Mouse (Mus musculus) kidney, postnatal 0 days (tissue): ENCODE results near the gene Nkx2-2. TPM values are rescaled to one million over a fixed set of nuclear protein-coding genes. Genes with fewer than 3 reads are reported as not detected.

Experiments
- ATAC-seq: fragments of 200-750 bp; cut with Nextera tagmentation; replicated peaks from 2 replicates; pipeline ENCODE4 v1.8.0; 2017; ENCODE audit warnings: low read depth, moderate number of reproducible peaks, moderate TSS enrichment, moderate library complexity; ENCODE audit not compliant: low FRiP score
- DNase-seq: peaks from one replicate; pipeline ENCODE4 v3.0.0-alpha.2; 2016; ENCODE audit warnings: low spot score
- H3K27ac ChIP-seq: fragments of 300-500 bp; sonication (generic); 2 replicates; pipeline ENCODE4 v1.5.1; 2014; ENCODE audit warnings: mild to moderate bottlenecking
- H3K27me3 ChIP-seq: fragments of 300-500 bp; sonication (generic); 2 replicates; pipeline ENCODE4 v1.6.1; 2014; ENCODE audit warnings: low read length, mixed read lengths; ENCODE audit not compliant: insufficient read depth
- H3K36me3 ChIP-seq: fragments of 300-500 bp; sonication (generic); 2 replicates; pipeline ENCODE4 v1.6.1; 2014; ENCODE audit warnings: low read length, mixed read lengths; ENCODE audit not compliant: insufficient read depth
- H3K4me1 ChIP-seq: fragments of 300-500 bp; sonication (generic); replicated peaks from 2 replicates; pipeline ENCODE4 v1.6.1; 2014; ENCODE audit warnings: antibody characterized with exemption, low read length, mixed read lengths; ENCODE audit not compliant: insufficient read depth
- H3K4me2 ChIP-seq: fragments of 300-500 bp; sonication (generic); 2 replicates; pipeline ENCODE4 v1.6.1; 2014; ENCODE audit warnings: mild to moderate bottlenecking, low read length, moderate library complexity, mixed read lengths
- H3K4me3 ChIP-seq: fragments of 300-500 bp; sonication (generic); replicated peaks from 2 replicates; pipeline ENCODE4 v1.5.1; 2014; ENCODE audit warnings: low read depth, low read length
- H3K9ac ChIP-seq: fragments of 300-500 bp; sonication (generic); 2 replicates; pipeline ENCODE4 v1.6.1; 2014; ENCODE audit warnings: low read depth, low read length
- H3K9me3 ChIP-seq: fragments of 300-500 bp; sonication (generic); replicated peaks from 2 replicates; pipeline ENCODE4 v1.6.1; 2016; ENCODE audit warnings: low read length, inconsistent platforms, mixed read lengths
- CTCF ChIP-seq: IDR thresholded peaks from 2 replicates; pipeline ENCODE4 v1.5.1; 2016; ENCODE audit warnings: antibody characterized with exemption, low read depth, mild to moderate bottlenecking, moderate library complexity
- WGBS: fragments of 180-500 bp; shearing (Covaris S2); extraction: QIAGEN DNeasy Blood & Tissue Kit; methylation state at CpG from one replicate; pipeline ENCODE4 v1.1.7; 2014; 5-methylcytosine and 5-hydroxymethylcytosine counted together
- polyA plus RNA-seq: library from polyadenylated mRNA; unstranded; fragments of >200 nt; fragmentation: Nextera tagmentation; extraction: Ambion mirVana; gene quantifications from 2 replicates; pipeline ENCODE4 v1.2.1, GENCODE M21; 2015

The Nkx2-2 gene
- 0.20 TPM in 1 of 2 replicates, not detected in the other for polyA plus RNA-seq

- peak; percentile 8; the same call in 1 of the 2 replicates for TF ChIP-seq CTCF
- ATAC-seq (peak; percentile 33; the same call in 1 of the 2 replicates), DNase-seq (no peak)
- H3K4me3 ChIP-seq: peak within 1 kb of the TSS; percentile 30
- H3K36me3 ChIP-seq: no peaks in the 10 kb centered on the region
- peak within 1 kb of the TSS; percentile 63 for H3K4me2 ChIP-seq
- no peak within 1 kb of the TSS for H3K9ac ChIP-seq
- H3K9me3 ChIP-seq: no peaks in the 10 kb centered on the region
- peaks cover 80% of the 10 kb centered on the region for H3K27me3 ChIP-seq
- 1% methylated on average over 51 of the region's 54 CpGs for WGBS
- no peaks in the 10 kb centered on the region; the same call in 1 of the 2 replicates for H3K4me1 ChIP-seq
- no peak within 1 kb of the TSS for H3K27ac ChIP-seq
Measured at GRCm38 (mm10) chr2:147193271-147194255, at the start of gene Nkx2-2. Gene Nkx2-2 (minus strand): TSS chr2:147194243.

GRCm38 (mm10) chr2:147235707-147236290, 41.8 kb upstream of the Nkx2-2 start:
- H3K4me2 ChIP-seq: no peak overlapping the region
- H3K27me3 ChIP-seq: no peaks in the 10 kb centered on the region
- no peaks in the 10 kb centered on the region for H3K9me3 ChIP-seq
- ATAC-seq: no peak
- no peak overlapping the region for H3K27ac ChIP-seq
- H3K36me3 ChIP-seq: no peaks in the 10 kb centered on the region
- no peak overlapping the region for H3K9ac ChIP-seq
- no peak for TF ChIP-seq CTCF
- WGBS: 92% methylated on average over 25 of the region's 25 CpGs
- no peak for DNase-seq
- H3K4me3 ChIP-seq: no peak overlapping the region
- H3K4me1 ChIP-seq: no peaks in the 10 kb centered on the region

GRCm38 (mm10) chr2:147231175-147231574, 37.1 kb upstream of the Nkx2-2 start:
- no peak overlapping the region for H3K9ac ChIP-seq
- no peaks in the 10 kb centered on the region for H3K27me3 ChIP-seq
- no peaks in the 10 kb centered on the region for H3K4me1 ChIP-seq
- DNase-seq (no peak), ATAC-seq (no peak)
- no peak overlapping the region for H3K4me2 ChIP-seq
- WGBS: 39% methylated on average over 5 of the region's 5 CpGs
- no peaks in the 10 kb centered on the region for H3K9me3 ChIP-seq
- H3K27ac ChIP-seq: no peak overlapping the region
- no peak for TF ChIP-seq CTCF
- no peaks in the 10 kb centered on the region for H3K36me3 ChIP-seq
- H3K4me3 ChIP-seq: no peak overlapping the region

GRCm38 (mm10) chr2:147205076-147205615, 11.1 kb upstream of the Nkx2-2 start:
- DNase-seq: no peak
- Histone ChIP-seq H3K36me3 (no peaks in the 10 kb centered on the region), H3K27me3 (no peaks in the 10 kb centered on the region), H3K27ac (no peak overlapping the region), H3K9me3 (no peaks in the 10 kb centered on the region), H3K4me2 (no peak overlapping the region), H3K4me1 (no peaks in the 10 kb centered on the region), H3K4me3 (no peak overlapping the region), H3K9ac (no peak overlapping the region)
- WGBS: 17% methylated on average over 4 of the region's 4 CpGs
- ATAC-seq: no peak
- TF ChIP-seq CTCF: peak; percentile 56

GRCm38 (mm10) chr2:147194711-147195615, 920 bp upstream of the Nkx2-2 start:
- Histone ChIP-seq H3K9ac (no peak overlapping the region), H3K4me2 (peak overlapping the region; percentile 63), H3K4me1 (no peaks in the 10 kb centered on the region; the same call in 1 of the 2 replicates), H3K27ac (no peak overlapping the region), H3K9me3 (no peaks in the 10 kb centered on the region), H3K4me3 (peak overlapping the region; percentile 30), H3K27me3 (peaks cover 66% of the 10 kb centered on the region), H3K36me3 (no peaks in the 10 kb centered on the region)
- WGBS: under 1% methylated on average over 71 of the region's 71 CpGs
- no peak for TF ChIP-seq CTCF
- DNase-seq (no peak), ATAC-seq (peak; percentile 45)
